Mouse (Mus musculus): ENCODE measurements around the gene B4galnt1. TPM values are rescaled to one million over a fixed set of nuclear protein-coding genes. Genes with fewer than 3 reads are reported as not detected.
"Not testable (repeated sequence)": the region's sequence is repeated elsewhere in the genome, so short reads cannot be mapped to it uniquely, and the experiment has no call there.

Gene B4galnt1
- polyA plus RNA-seq, 3 experiments from 2014 or later = 181 to 204 (median 188) TPM

GRCm38 (mm10) chr10:127143228-127143627, 21.8 kb upstream of the B4galnt1 start:
- no peak for ATAC-seq

- ATAC-seq = no peak
Observed at GRCm38 (mm10) chr10:127144536-127144935, 20.5 kb upstream of the B4galnt1 start.

- ATAC-seq = no peak
Observed at GRCm38 (mm10) chr10:127145303-127145702, 19.7 kb upstream of the B4galnt1 start.

- ATAC-seq = no peak
Observed at GRCm38 (mm10) chr10:127147135-127147534, 17.9 kb upstream of the B4galnt1 start.

- peak; percentile 74 for ATAC-seq
Observed at GRCm38 (mm10) chr10:127150471-127150872, 14.6 kb upstream of the B4galnt1 start.

- ATAC-seq = not testable (repeated sequence)
Observed at GRCm38 (mm10) chr10:127151233-127151632, 13.8 kb upstream of the B4galnt1 start.

- not testable (repeated sequence) for ATAC-seq
Observed at GRCm38 (mm10) chr10:127152556-127152955, 12.5 kb upstream of the B4galnt1 start.

GRCm38 (mm10) chr10:127153323-127153722, 11.7 kb upstream of the B4galnt1 start:
- ATAC-seq = no peak

- ATAC-seq = no peak
Observed at GRCm38 (mm10) chr10:127154241-127154640, 10.8 kb upstream of the B4galnt1 start.

GRCm38 (mm10) chr10:127154652-127155051, 10.4 kb upstream of the B4galnt1 start:
- ATAC-seq = no peak

GRCm38 (mm10) chr10:127156089-127156488, 8.9 kb upstream of the B4galnt1 start:
- no peak for ATAC-seq

GRCm38 (mm10) chr10:127156511-127156910, 8.5 kb upstream of the B4galnt1 start:
- no peak for ATAC-seq

- ATAC-seq = no peak
Observed at GRCm38 (mm10) chr10:127158471-127158870, 6.6 kb upstream of the B4galnt1 start.

- ATAC-seq = no peak
Observed at GRCm38 (mm10) chr10:127160081-127160480, 4.9 kb upstream of the B4galnt1 start.

- no peak for ATAC-seq
Observed at GRCm38 (mm10) chr10:127160728-127161127, 4.3 kb upstream of the B4galnt1 start.

- peak; percentile 72 for ATAC-seq
Observed at GRCm38 (mm10) chr10:127162771-127163261, 2.2 kb upstream of the B4galnt1 start.

- no peak for ATAC-seq
Observed at GRCm38 (mm10) chr10:127164190-127164589, 835 bp upstream of the B4galnt1 start.

GRCm38 (mm10) chr10:127165354-127165653, 279 bp downstream of the B4galnt1 start:
- ATAC-seq = no peak

GRCm38 (mm10) chr10:127165654-127166403, 804 bp downstream of the B4galnt1 start:
- peak; percentile 24 for ATAC-seq

GRCm38 (mm10) chr10:127166404-127166715, 1.3 kb downstream of the B4galnt1 start:
- no peak for ATAC-seq

- no peak for ATAC-seq
Observed at GRCm38 (mm10) chr10:127166771-127167613, 2.0 kb downstream of the B4galnt1 start.

GRCm38 (mm10) chr10:127167614-127168192, 2.7 kb downstream of the B4galnt1 start:
- no peak for ATAC-seq

- no peak for ATAC-seq
Observed at GRCm38 (mm10) chr10:127170002-127170401, 5.0 kb downstream of the B4galnt1 start.

All from inflammation-experienced regulatory T-cells, adult 6 months (primary cell).